Mouse (Mus musculus): ENCODE results near the gene Gipc1. TPM values are rescaled to one million over a fixed set of nuclear protein-coding genes. Genes with fewer than 3 reads are reported as not detected.

Gene Gipc1
- polyA plus RNA-seq, 1 experiment from 2014 or later: 192 TPM

- no peak overlapping the region for H3K4me3 ChIP-seq (replicated peaks)
- WGBS: 93% methylated on average over 6 of the region's 6 CpGs
- no peak overlapping the region for H3K4me2 ChIP-seq (replicated peaks)
- H3K4me1 ChIP-seq: peaks cover 22% of the 10 kb centered on the region
- H3K36me3 ChIP-seq: no peaks in the 10 kb centered on the region
- H3K9me3 ChIP-seq (replicated peaks): no peaks in the 10 kb centered on the region
- no peak overlapping the region for H3K27ac ChIP-seq (replicated peaks)
- no peak overlapping the region for H3K9ac ChIP-seq
- H3K27me3 ChIP-seq: no peaks in the 10 kb centered on the region
- ATAC-seq (ENCODE audit: insufficient number of reproducible peaks, low FRiP score, low TSS enrichment, low read depth): no peak
Measured at GRCm38 (mm10) chr8:83649699-83650098, 2.8 kb upstream of the Gipc1 start.

- 1% methylated on average over 44 of the region's 46 CpGs for WGBS
- peak; percentile 17; the same call in 1 of the 2 replicates for ATAC-seq (ENCODE audit: insufficient number of reproducible peaks, low FRiP score, low TSS enrichment, low read depth)
- H3K4me2 ChIP-seq (replicated peaks): peak overlapping the region; percentile 83
- H3K9me3 ChIP-seq (replicated peaks): no peaks in the 10 kb centered on the region
- H3K36me3 ChIP-seq: peaks cover 5% of the 10 kb centered on the region; the same call in 1 of the 2 replicates
- H3K4me3 ChIP-seq (replicated peaks): peak overlapping the region; percentile 83
- no peaks in the 10 kb centered on the region for H3K27me3 ChIP-seq
- H3K9ac ChIP-seq: peak overlapping the region; percentile 72
- peaks cover 24% of the 10 kb centered on the region for H3K4me1 ChIP-seq
- peak overlapping the region; percentile 84 for H3K27ac ChIP-seq (replicated peaks)
Measured at GRCm38 (mm10) chr8:83652744-83653661, 526 bp downstream of the Gipc1 start.

GRCm38 (mm10) chr8:83653662-83654017, 1.2 kb downstream of the Gipc1 start:
- 33% methylated on average over 10 of the region's 10 CpGs for WGBS
- no peak for ATAC-seq (ENCODE audit: insufficient number of reproducible peaks, low FRiP score, low TSS enrichment, low read depth)
- H3K27ac ChIP-seq (replicated peaks): peak overlapping the region; percentile 84

GRCm38 (mm10) chr8:83654725-83655124, 2.2 kb downstream of the Gipc1 start:
- WGBS: 91% methylated on average over 6 of the region's 6 CpGs
- peaks cover 35% of the 10 kb centered on the region for H3K4me1 ChIP-seq
- no peak overlapping the region for H3K4me3 ChIP-seq (replicated peaks)

More at GRCm38 (mm10) chr8:83653662-83654017, 1.2 kb downstream of the Gipc1 start:
- Histone ChIP-seq H3K4me2 (replicated peaks) (peak overlapping the region; percentile 83), H3K9ac (peak overlapping the region; percentile 72), H3K4me3 (replicated peaks) (peak overlapping the region; percentile 83), H3K4me1 (peaks cover 26% of the 10 kb centered on the region), H3K9me3 (replicated peaks) (no peaks in the 10 kb centered on the region), H3K27me3 (no peaks in the 10 kb centered on the region), H3K36me3 (peaks cover 6% of the 10 kb centered on the region; the same call in 1 of the 2 replicates)

GRCm38 (mm10) chr8:83656043-83656442, 3.6 kb downstream of the Gipc1 start:
- Histone ChIP-seq H3K27me3 (no peaks in the 10 kb centered on the region), H3K36me3 (peaks cover 13% of the 10 kb centered on the region; the same call in 1 of the 2 replicates), H3K27ac (replicated peaks) (no peak overlapping the region), H3K4me1 (peaks cover 48% of the 10 kb centered on the region), H3K9ac (no peak overlapping the region), H3K4me3 (replicated peaks) (no peak overlapping the region), H3K4me2 (replicated peaks) (no peak overlapping the region), H3K9me3 (replicated peaks) (no peaks in the 10 kb centered on the region)
- 92% methylated on average over 9 of the region's 9 CpGs for whole genome bisulfite sequencing
- no peak for ATAC-seq (ENCODE audit: insufficient number of reproducible peaks, low FRiP score, low TSS enrichment, low read depth)

More at GRCm38 (mm10) chr8:83654725-83655124, 2.2 kb downstream of the Gipc1 start:
- Histone ChIP-seq H3K27me3 (no peaks in the 10 kb centered on the region), H3K36me3 (peaks cover 13% of the 10 kb centered on the region; the same call in 1 of the 2 replicates), H3K4me2 (replicated peaks) (no peak overlapping the region), H3K9me3 (replicated peaks) (no peaks in the 10 kb centered on the region), H3K27ac (replicated peaks) (no peak overlapping the region), H3K9ac (no peak overlapping the region)
- no peak for ATAC-seq (ENCODE audit: insufficient number of reproducible peaks, low FRiP score, low TSS enrichment, low read depth)

- Histone ChIP-seq H3K36me3 (peaks cover 13% of the 10 kb centered on the region; the same call in 1 of the 2 replicates), H3K27ac (replicated peaks) (no peak overlapping the region; the same call in 1 of the 2 replicates), H3K9ac (no peak overlapping the region), H3K9me3 (replicated peaks) (no peaks in the 10 kb centered on the region), H3K4me2 (replicated peaks) (no peak overlapping the region), H3K27me3 (no peaks in the 10 kb centered on the region), H3K4me3 (replicated peaks) (no peak overlapping the region), H3K4me1 (peaks cover 54% of the 10 kb centered on the region)
- ATAC-seq (ENCODE audit: insufficient number of reproducible peaks, low FRiP score, low TSS enrichment, low read depth): no peak
- 70% methylated on average over 13 of the region's 13 CpGs for WGBS
Measured at GRCm38 (mm10) chr8:83656484-83657246, 4.2 kb downstream of the Gipc1 start.

GRCm38 (mm10) chr8:83660545-83660944, 8.1 kb downstream of the Gipc1 start:
- Histone ChIP-seq H3K4me2 (replicated peaks) (peak overlapping the region; percentile 41), H3K27me3 (no peaks in the 10 kb centered on the region), H3K9ac (no peak overlapping the region; the same call in 1 of the 2 replicates), H3K27ac (replicated peaks) (peak overlapping the region; percentile 76), H3K4me3 (replicated peaks) (peak overlapping the region; percentile 22), H3K4me1 (peaks cover 65% of the 10 kb centered on the region), H3K36me3 (peaks cover 22% of the 10 kb centered on the region), H3K9me3 (replicated peaks) (no peaks in the 10 kb centered on the region)
- 8% methylated on average over 8 of the region's 8 CpGs for WGBS
- ATAC-seq (ENCODE audit: insufficient number of reproducible peaks, low FRiP score, low TSS enrichment, low read depth): peak; percentile 16; the same call in 1 of the 2 replicates

- H3K9ac ChIP-seq: peak overlapping the region; percentile 23; the same call in 1 of the 2 replicates
- peak; percentile 21; the same call in 1 of the 2 replicates for ATAC-seq (ENCODE audit: insufficient number of reproducible peaks, low FRiP score, low TSS enrichment, low read depth)
- H3K4me3 ChIP-seq (replicated peaks): peak overlapping the region; percentile 22
- H3K27me3 ChIP-seq: no peaks in the 10 kb centered on the region
- peak overlapping the region; percentile 41 for H3K4me2 ChIP-seq (replicated peaks)
- peaks cover 71% of the 10 kb centered on the region for H3K4me1 ChIP-seq
- H3K9me3 ChIP-seq (replicated peaks): no peaks in the 10 kb centered on the region
- WGBS: 9% methylated on average over 22 of the region's 22 CpGs
- H3K27ac ChIP-seq (replicated peaks): peak overlapping the region; percentile 76
- peaks cover 19% of the 10 kb centered on the region for H3K36me3 ChIP-seq
Measured at GRCm38 (mm10) chr8:83660995-83661680, 8.7 kb downstream of the Gipc1 start.

- no peaks in the 10 kb centered on the region for H3K9me3 ChIP-seq (replicated peaks)
- peak; percentile 31; the same call in 1 of the 2 replicates for ATAC-seq (ENCODE audit: insufficient number of reproducible peaks, low FRiP score, low TSS enrichment, low read depth)
- 4% methylated on average over 4 of the region's 4 CpGs for WGBS
- peak overlapping the region; percentile 58 for H3K27ac ChIP-seq (replicated peaks)
- peaks cover 84% of the 10 kb centered on the region for H3K4me1 ChIP-seq
- no peak overlapping the region for H3K9ac ChIP-seq
- no peaks in the 10 kb centered on the region for H3K27me3 ChIP-seq
- peaks cover 19% of the 10 kb centered on the region; the same call in 1 of the 2 replicates for H3K36me3 ChIP-seq
- H3K4me2 ChIP-seq (replicated peaks): 0 out of 2 replicates have a peak overlapping the region, but pooled peaks have one; percentile 41
- no peak overlapping the region for H3K4me3 ChIP-seq (replicated peaks)
Measured at GRCm38 (mm10) chr8:83662421-83662826, 9.9 kb downstream of the Gipc1 start.

- Histone ChIP-seq H3K4me1 (peaks cover 94% of the 10 kb centered on the region), H3K4me2 (replicated peaks) (no peak overlapping the region), H3K27me3 (no peaks in the 10 kb centered on the region), H3K36me3 (peaks cover 14% of the 10 kb centered on the region; the same call in 1 of the 2 replicates), H3K4me3 (replicated peaks) (no peak overlapping the region), H3K27ac (replicated peaks) (peak overlapping the region; percentile 85), H3K9ac (no peak overlapping the region), H3K9me3 (replicated peaks) (no peaks in the 10 kb centered on the region)
- 86% methylated on average over 13 of the region's 13 CpGs for WGBS
- ATAC-seq (ENCODE audit: insufficient number of reproducible peaks, low FRiP score, low TSS enrichment, low read depth): no peak
Measured at GRCm38 (mm10) chr8:83664096-83664495, 11.6 kb downstream of the Gipc1 start.

All from embryonic facial prominence, embryonic 15.5 days (tissue).